Mouse (Mus musculus) spleen, postnatal 14 days (tissue): ENCODE measurements around the gene Ppdpf.
"Not testable (repeated sequence)": the region's sequence is repeated elsewhere in the genome, so short reads cannot be mapped to it uniquely, and the experiment has no call there.

Experiments
- DNase-seq, 2 experiments: peaks; one replicate each; pipeline ENCODE4 v3.0.0; 2021 to 2022; ENCODE audit warnings: low spot score in 2 of 2

Gene Ppdpf

GRCm38 (mm10) chr2:181159091-181159514 lies 27.9 kb upstream of the Ppdpf start:
- DNase-seq: no peak

DNA sequence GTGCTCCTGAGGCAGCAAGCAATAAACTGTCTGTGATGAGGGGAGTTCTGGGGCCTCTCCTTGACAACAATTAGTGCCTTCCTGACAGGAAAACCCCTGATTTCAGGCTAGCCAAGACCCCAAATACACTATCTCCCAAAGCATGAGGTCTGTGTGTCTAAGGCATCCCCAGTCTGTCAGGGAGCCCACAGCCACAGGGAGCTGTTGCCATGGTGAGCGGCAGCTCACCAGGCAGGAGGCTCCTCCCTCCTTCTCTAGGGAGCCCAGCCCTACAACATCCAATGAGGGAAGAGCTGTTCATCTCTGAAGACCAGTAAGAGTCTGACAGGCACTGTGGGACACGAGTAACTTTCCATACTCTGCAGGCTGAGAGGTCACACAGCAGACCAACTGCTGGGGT lies 27.3 kb upstream of the Ppdpf start:
- DNase-seq: no peak

DNA sequence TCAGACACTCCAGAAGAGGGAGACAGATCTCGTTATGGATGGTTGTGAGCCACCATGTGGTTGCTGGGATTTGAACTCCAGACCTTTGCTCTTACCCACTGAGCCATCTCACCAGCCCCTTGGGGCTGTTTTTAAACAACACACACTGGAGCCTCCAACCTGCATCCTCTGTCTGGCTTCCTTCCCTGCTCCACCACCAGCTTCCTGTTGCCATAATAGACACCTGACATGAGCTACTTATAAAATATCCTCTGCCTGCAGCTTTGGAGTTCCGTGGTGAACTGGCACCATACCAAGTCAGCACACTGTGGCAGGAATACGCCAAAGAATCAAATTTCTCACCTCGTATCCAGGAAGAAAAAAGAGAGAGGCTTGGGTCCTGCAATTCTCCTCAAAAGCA lies 26.2 kb upstream of the Ppdpf start:
- no peak for DNase-seq

DNA sequence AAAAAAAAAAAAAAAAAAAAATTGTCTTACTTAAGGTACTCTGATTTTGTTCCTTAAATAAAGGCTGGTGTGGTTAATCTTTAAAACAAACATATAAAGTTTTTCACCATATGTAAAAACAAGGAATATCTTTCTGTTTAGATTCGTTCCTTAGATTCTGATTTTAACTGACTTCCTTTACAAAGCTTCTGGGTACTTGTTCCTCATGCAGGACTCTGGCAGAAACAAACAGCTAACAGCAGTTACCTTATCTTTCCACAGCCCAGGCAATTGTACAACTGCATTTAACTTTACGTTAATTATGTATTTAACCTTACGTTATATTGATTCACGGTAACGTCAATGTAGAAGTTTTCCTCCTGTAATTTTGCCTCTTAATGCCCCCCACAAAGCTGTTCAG lies 20.6 kb upstream of the Ppdpf start:
- no peak for DNase-seq

DNA sequence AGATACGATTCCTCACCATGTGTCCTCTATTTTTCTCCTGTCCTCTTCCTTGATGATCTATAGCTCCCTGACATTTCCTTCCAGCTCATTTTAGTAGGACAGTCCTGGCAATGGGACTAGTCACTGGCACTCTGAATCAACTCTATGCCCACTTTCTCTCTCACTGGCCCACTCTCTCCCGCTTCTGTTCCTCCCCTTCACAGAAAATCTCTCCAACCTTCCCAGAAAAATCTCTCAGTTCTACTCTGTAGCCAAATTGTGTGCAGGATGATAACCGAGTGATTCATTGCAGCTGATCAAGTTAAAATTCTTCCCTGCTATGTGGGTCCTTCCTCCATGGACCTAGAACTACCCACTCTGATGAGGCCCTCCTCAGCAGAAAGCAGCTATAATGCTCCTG lies 12.4 kb upstream of the Ppdpf start:
- no peak for DNase-seq

DNA sequence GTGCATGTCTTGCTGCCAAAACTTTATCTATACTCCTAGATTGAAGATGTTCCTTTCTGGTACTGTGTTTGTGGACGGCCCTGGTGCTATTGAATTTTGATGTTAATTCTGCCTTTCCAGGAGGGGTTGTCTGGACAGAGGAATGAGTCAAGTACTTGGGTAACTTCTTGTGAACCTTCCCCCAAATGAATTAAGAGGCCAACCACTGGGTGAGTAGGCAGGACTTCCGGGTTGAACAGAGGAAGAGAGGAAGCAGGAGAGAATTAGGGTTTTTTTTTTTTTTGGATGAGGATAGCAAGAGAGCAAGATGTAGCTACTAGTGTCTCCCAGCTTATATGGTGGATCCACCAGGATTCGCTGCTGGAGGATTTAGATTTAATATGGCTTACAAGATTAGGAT lies 9.0 kb upstream of the Ppdpf start:
- no peak for DNase-seq

GRCm38 (mm10) chr2:181178471-181178870 lies 8.6 kb upstream of the Ppdpf start:
- DNase-seq: no peak

- no peak for DNase-seq
Measured at GRCm38 (mm10) chr2:181180898-181181297, 6.1 kb upstream of the Ppdpf start.

GRCm38 (mm10) chr2:181186635-181187034 lies 412 bp upstream of the Ppdpf start:
- peak; percentile 69 to 75 for DNase-seq

- DNase-seq: peak in 1 of 2 experiments; percentile 17
Measured at GRCm38 (mm10) chr2:181188681-181189080, 1.6 kb downstream of the Ppdpf start.

DNA sequence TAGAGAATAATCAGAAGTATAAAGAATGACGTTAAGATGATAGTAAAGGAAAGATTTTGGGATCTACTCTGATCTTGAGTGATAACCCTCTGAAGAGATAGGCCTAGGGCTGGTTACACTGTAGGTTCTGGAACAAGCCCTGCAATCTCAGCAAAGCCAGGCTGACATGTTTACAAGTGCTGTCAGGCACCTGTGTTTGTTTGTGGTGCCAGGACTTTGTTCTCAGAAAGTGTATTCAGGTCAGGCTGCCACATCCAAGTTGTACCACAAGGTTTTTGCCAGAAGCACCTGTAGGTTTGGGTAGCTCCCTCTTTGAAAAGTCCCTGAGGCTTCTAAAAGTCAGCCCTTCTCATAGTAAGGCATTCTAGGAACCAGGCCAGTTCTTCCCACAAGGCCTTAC lies 2.3 kb downstream of the Ppdpf start:
- DNase-seq: no peak

DNA sequence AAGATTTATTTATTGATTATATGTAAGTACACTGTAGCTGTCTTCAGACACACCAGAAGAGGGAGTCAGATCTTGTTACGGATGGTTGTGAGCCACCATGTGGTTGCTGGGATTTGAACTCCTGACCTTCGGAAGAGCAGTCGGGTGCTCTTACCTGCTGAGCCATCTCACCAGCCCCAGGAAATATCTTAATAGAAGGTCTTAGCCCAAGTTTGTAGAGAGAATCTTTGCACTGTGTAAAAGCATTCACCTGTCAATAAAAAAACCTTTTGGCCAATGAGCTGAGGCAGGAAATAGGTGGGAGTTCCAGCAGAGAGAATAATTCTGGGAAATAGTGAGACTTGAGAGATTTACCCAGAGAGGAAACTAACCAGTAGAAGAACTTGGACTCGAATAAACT lies 4.3 kb downstream of the Ppdpf start:
- not testable (repeated sequence) for DNase-seq

- DNase-seq: no peak
Measured at GRCm38 (mm10) chr2:181191936-181192335, 4.9 kb downstream of the Ppdpf start.

DNA sequence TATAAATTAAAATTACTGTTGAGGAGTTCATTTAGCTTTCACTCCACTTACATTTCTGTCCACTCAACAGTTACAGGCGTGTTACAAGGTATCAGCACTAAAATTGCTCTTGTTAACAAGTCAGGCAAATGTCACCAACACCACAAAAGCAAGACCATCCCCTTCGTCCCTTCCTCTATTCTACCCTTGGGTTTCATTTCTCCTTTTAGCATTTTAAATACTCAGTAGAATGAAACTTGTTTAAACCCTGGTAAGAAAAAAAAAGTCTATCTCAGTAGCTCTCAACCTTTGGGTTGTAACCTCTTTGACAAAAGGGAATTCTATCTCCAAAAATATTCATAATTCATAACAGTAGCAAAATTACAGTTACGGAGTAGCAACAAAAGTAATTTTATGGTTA lies 6.0 kb downstream of the Ppdpf start:
- no peak for DNase-seq

GRCm38 (mm10) chr2:181196628-181197300 lies 9.7 kb downstream of the Ppdpf start:
- no peak for DNase-seq

- DNase-seq: no peak
Measured at GRCm38 (mm10) chr2:181201606-181202005, 14.6 kb downstream of the Ppdpf start.

GRCm38 (mm10) chr2:181202422-181202821 lies 15.4 kb downstream of the Ppdpf start, which contains the start of gene Ptk6:
Ptk6 (minus strand) TSS chr2:181202789.
- no peak for DNase-seq

DNA sequence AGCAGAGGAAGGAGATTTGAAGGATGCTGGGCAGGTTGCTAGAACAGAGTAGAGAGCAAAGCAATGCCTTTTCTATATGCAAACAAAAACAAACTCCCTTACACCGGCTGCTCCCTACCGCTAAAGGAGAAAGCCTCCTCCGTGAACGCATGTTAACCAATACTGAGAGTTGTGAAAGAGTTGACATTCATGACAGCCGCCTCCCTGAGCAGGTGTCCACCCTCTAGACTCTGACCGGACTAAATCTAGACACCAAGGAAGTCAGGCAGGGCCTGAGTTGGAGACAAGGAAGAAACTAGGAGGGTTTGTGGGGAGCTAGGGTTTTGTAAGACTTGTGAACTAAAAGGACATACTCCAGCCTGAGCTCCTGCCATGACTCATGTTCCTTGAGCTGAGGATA lies 15.8 kb downstream of the Ppdpf start:
- DNase-seq: no peak

DNA sequence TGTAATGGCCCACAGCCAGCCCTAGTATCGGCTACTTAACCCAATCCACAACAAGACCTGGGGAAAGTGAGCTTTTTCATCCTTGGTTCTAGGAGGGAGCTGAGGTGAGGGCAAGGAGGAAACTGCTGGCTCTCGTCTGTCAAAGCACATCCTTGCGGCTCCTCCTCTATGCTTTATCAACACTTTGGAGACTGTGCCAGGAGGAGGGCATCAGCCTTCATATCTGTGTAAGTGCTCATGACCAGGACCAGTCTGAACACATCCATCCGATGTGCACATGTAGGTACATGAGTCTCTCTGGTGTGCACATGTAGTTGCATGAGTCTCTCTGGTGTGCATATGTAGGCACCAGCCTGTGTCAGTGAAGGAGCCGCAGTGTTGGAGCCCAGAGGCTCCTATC lies 18.6 kb downstream of the Ppdpf start:
- DNase-seq: no peak

DNA sequence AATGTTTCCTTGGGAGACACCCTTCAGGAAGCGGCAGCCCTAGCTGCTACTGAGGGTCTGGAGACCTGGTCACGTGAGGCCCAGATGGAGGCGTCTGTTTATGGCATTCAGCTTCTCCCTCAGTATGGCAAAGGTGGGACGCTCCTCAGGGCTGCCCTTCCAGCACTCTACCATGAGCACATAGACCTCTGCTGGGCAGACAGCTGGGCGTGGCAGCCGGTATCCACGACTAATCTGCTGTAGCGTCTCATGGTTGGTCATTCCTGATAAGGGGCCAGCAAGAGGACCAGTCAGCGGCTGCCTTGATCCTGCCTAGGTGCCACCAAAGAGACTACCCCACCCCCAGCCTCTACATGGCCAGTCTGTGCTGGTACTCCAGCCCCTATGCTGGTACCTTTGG lies 19.1 kb downstream of the Ppdpf start:
- DNase-seq: no peak

GRCm38 (mm10) chr2:181212389-181213020 lies 25.5 kb downstream of the Ppdpf start:
- no peak for DNase-seq

- no peak for DNase-seq
Measured at GRCm38 (mm10) chr2:181213021-181213445, 26.0 kb downstream of the Ppdpf start, which contains the start of gene Srms. Srms (minus strand) TSS chr2:181213185.

DNA sequence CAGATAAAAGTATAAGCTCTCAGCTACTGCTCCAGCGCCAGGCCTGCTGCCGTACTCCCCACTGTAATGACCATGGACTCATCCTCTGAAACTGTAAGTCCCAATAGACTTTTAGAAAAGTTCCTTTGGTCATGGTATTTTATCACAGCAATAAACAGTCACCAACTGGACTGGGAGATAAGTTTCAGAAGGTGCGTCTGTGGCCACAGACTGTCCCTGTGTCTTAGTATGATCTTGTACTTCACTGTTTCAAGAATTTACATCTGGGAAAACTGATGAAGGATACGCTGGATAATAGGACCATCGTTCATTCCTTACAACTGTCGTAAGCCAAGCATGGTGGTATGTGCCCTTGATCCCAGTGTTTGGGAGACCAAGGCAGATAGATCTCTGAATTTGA lies 29.0 kb downstream of the Ppdpf start:
- no peak for DNase-seq
